Mouse (Mus musculus): Measurements from ENCODE around the gene Pik3ip1. TPM values are rescaled to one million over a fixed set of nuclear protein-coding genes. Genes with fewer than 3 reads are reported as not detected.

The Pik3ip1 gene
- total RNA-seq, 2 experiments from 2014 or later: 49.4 to 66.2 TPM

- intact Hi-C loops (cut with DNase I): no loop called here
- DNase-seq: no peak
Observed at GRCm38 (mm10) chr11:3334711-3335316, 4.6 kb downstream of the Pik3ip1 start.

DNA sequence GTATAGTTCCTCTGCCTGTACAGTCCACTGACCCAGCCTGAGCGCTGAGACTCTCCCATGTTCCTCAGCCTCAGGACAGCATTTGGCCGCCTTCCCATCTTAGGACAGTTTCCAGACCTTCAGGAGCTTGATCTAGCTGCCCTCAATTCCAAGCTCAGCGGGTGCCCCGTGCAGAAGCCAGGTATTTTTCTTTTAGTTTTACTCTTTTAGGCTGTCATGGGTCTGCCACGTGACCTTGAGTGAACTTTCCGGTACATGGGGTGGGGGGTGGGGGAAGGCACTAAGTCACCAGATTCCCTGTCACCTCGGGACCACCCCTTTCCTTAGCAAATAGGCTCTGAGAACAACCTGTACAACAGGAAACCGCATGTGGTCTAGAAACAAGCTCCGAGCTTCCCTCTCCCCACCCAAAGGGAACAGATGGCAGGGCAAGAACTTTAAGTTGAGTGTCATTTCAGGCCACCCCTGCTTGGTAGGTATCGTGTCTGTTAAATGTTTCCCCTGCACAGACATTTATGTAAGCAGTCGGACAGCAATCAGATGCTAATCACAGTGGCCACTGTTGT lies 5.5 kb downstream of the Pik3ip1 start:
- intact Hi-C loops (cut with DNase I): no loop called here

GRCm38 (mm10) chr11:3336602-3337001 lies 6.4 kb downstream of the Pik3ip1 start:
- DNase-seq: no peak
- intact Hi-C loops (cut with DNase I): no loop called here

More for the DNA sequence above, 5.5 kb downstream of the Pik3ip1 start:
- DNase-seq: peak; percentile 45 to 66

DNA sequence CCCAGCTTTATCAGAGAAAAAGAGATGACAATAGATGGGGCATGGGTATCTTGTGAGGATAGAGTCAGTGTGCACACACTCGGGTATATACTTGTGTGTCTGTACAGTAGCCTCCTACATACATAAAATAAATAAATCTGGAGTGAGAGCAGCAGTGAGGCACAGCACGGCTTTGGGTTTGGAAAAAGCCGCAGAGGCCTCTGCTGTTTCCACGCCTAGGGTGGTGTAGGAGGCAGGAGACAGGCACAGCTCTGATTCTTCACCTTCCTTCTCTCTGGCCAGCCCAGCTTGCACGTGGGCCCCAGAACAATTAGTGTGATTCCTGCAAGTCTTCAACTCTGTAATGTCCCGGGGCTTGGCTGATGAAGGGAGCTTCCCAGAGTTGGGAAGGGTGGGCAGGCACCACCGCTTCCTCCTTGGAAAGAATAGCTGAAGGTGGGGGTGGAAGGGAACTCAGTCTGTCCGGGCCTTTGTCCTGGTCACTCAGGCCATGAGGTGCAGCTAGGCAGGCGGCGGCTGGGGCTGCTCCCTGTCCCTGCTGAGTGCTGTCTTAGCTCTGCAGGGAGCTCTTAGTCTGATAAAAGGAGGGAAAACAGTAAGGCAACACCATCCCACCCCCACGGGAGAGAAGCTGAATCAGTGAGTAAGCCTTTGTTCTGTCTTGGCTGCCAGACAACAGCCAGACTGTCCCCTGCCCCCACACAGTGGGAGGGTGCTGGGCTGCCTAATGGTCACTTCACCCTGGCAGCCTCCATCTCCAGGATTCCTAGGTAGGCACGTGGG lies 7.2 kb downstream of the Pik3ip1 start:
- peak; percentile 30 to 53 for DNase-seq
- intact Hi-C loops (cut with DNase I): no loop called here

GRCm38 (mm10) chr11:3337961-3338360 lies 7.8 kb downstream of the Pik3ip1 start:
- intact Hi-C loops (cut with DNase I): no loop called here
- no peak for DNase-seq

DNA sequence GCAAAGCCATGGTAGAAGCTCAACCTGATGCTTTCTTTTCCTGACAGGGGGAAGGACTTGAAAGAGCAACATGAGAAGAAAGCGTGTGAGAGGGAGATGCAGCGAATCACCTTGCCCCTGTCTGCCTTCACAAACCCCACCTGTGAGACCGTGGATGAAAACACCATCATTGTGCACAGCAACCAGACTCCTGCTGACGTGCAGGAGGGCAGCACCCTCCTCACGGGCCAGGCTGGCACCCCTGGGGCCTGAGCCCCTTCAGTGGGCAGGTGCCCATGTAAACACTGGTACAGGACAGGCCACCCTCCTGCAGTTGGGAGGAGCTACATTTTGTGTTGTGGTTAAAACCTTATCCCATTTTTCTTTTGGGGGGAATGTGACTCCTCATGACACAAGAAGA lies 11.3 kb downstream of the Pik3ip1 start:
- intact Hi-C loops (cut with DNase I): no loop called here
- no peak for DNase-seq

- intact Hi-C loops (cut with DNase I): loop anchor here (5.0 kb wide), 1 partner anchor 167 kb away; the partner anchor contains the start of gene Selenom
- no peak for DNase-seq
Observed at GRCm38 (mm10) chr11:3344916-3345315, 14.7 kb downstream of the Pik3ip1 start.

DNA sequence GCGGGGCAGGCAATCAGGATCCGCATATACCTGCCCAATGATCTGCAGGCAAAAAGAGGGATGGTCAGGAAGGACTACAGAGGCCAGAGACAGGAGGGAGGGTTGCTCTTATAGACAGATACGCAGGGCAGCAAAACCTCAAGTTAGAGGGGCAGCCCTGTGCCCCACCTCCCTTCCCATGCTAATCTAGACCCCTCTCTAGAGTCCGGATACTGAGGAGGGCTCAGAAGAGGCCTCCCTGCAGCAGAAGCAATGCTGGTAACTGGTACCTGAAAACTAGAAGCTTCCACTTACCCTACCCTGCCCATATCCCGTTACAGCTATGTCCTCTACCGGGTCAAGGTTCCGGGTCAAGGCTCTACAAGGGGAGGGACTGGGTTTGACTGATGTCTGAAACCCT lies 16.1 kb downstream of the Pik3ip1 start:
- intact Hi-C loops (cut with DNase I): loop anchor here (2.0 to 5.0 kb wide), 3 partner anchors 16 to 166 kb away; partner anchors contain the start of genes Limk2, Pik3ip1 and Selenom
- no peak for DNase-seq

- peak; percentile 83 to 87 for DNase-seq
- intact Hi-C loops (cut with DNase I): loop anchor here (2.0 to 5.0 kb wide), 3 partner anchors 16 to 165 kb away; partner anchors contain the start of genes Limk2, Pik3ip1 and Selenom
Observed at GRCm38 (mm10) chr11:3347091-3347834, 17.1 kb downstream of the Pik3ip1 start.

DNA sequence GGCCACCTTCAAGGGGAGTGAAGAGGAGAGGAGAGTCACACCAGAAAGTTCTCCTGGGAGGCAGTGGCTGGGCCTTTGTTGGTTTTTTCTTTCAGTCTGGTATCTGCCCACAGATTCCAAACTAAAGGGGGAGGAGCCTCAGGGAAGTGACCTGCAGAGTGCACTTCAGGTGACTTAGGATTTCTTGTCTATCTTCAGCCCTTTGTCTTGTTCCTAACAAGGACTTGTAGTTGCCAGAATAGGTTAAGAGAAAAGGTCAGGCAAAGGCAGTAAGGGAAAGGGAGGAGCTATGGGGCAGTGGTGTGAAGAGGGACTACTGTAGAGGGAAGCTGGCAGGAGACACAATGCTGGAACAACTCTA lies 17.6 kb downstream of the Pik3ip1 start:
- no peak for DNase-seq
- intact Hi-C loops (cut with DNase I): loop anchor here (2.0 to 5.0 kb wide), 4 partner anchors 17 to 164 kb away; partner anchors contain the start of genes Limk2, Pik3ip1 and Selenom

DNA sequence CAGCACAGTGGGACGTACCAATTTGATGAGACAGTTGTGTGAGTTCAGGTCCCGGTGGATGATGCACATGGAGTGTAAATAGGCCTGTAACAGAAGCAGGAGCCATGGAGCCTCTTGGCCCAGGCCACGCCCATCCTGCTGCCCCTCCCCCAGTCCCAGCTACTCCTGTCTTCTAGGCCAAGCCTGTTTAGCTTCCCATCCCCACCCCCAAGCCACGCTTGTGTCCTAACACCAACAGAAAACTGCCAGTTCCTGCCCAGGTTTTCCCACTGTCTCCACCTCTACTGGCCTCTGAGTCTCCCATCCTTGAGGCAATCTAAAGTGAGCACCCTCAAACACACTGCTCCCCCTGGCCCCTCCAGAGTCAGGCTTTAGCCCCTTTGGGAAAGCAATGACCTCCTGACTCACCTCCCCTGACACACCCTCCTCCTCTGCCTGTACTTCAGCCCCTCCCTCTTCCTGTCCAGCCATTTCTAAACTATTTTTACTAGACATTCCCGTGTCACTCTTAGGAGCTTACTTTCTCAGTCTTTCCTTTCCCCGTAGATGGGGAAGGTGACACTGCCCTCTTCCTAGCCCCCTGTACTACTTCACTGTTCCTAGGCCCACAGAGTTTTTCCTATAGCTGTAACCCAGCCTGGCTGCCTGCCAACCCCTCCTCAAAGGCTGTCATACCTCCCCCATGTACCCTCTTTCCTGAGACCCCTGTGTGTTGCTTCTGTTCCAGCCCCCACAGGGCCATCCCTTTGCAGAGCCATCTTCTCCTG lies 18.6 kb downstream of the Pik3ip1 start:
- DNase-seq: peak in 1 of 2 experiments; percentile 42
- intact Hi-C loops (cut with DNase I): loop anchor here (2.0 to 5.0 kb wide), 2 partner anchors 38 to 164 kb away; partner anchors contain the start of gene Selenom

GRCm38 (mm10) chr11:3349343-3349695 lies 19.1 kb downstream of the Pik3ip1 start:
- intact Hi-C loops (cut with DNase I): loop anchor here (2.0 to 5.0 kb wide), 2 partner anchors 37 to 163 kb away; partner anchors contain the start of gene Selenom
- DNase-seq: no peak

GRCm38 (mm10) chr11:3352131-3352530 lies 21.9 kb downstream of the Pik3ip1 start:
- intact Hi-C loops (cut with DNase I): no loop called here

DNA sequence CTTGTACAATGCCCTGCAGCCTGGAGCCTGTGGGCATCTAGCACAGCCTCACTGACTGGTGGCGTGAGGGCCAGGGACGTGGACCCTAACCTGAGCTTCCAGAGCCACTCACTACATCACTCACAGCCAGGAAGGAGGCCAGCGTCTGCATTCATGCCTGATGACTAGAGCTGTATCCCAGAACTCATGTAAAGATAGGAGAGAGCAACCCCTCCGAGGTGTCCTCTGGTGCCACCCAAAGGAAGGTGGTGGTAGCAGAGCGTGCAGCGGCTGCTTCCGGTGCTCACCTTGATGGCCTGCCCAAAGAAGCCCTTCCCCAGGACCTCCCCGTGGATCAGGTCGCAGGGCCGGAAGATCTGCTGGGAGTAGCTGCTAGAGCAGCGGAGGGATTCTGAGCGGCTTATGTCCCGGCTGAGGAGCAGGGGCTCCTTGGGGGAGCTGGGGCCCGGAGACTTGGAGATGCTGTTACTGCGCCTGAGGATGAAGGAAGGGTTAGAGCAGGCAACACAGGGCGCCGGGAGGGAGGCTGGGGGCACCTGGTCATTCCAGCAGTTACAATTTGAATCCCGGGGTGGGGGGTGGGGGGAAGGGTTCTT lies 22.9 kb downstream of the Pik3ip1 start:
- no peak for DNase-seq
- intact Hi-C loops (cut with DNase I): no loop called here

More at GRCm38 (mm10) chr11:3352131-3352530, 21.9 kb downstream of the Pik3ip1 start:
- no peak for DNase-seq

DNA sequence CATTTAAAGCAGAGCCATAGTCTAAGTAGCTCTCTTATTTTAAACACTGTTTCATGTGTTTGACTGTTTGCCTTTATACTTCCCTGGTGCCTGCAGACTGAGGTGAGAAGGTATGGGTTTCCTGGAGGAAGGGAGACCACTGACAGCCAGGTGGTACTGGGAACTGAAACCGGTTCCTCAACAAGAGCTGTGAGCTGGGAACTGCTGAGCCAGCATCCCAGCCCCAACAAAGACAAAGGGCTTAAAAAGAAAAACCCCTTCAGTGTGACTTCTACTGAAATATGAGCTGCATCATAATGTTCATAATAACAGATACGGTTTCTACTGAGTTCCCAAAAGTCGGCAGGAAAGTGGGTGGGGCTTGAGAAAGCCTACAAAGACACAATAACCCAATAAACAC lies 32.7 kb downstream of the Pik3ip1 start:
- no peak for DNase-seq
- intact Hi-C loops (cut with DNase I): no loop called here

GRCm38 (mm10) chr11:3366411-3366810 lies 36.2 kb downstream of the Pik3ip1 start:
- DNase-seq: no peak
- intact Hi-C loops (cut with DNase I): no loop called here

DNA sequence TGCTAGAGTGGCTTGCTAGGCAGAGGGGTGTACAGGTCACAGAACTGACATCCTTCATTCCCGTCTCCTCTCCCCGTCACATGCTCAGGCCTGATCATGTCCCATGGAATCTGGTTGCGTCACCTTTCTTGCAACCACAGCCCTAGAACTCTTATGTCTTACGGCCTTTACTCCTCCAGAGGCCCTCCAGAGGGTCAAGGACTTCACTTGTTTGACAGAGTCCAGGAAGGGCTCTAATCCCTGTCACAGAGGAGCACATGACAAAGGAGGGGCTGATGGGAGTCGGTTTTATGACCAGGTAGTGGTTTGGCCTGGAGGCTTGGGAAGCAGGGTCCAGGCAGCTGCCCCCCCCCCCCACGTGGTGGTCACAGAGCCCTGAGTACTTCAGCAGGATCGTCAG lies 38.8 kb downstream of the Pik3ip1 start:
- no peak for DNase-seq
- intact Hi-C loops (cut with DNase I): no loop called here

GRCm38 (mm10) chr11:3369449-3369848 lies 39.2 kb downstream of the Pik3ip1 start:
- intact Hi-C loops (cut with DNase I): no loop called here
- DNase-seq: no peak

- no peak for DNase-seq
- intact Hi-C loops (cut with DNase I): no loop called here
Observed at GRCm38 (mm10) chr11:3370162-3370561, 40.0 kb downstream of the Pik3ip1 start.
